In the genomic region with DNA sequence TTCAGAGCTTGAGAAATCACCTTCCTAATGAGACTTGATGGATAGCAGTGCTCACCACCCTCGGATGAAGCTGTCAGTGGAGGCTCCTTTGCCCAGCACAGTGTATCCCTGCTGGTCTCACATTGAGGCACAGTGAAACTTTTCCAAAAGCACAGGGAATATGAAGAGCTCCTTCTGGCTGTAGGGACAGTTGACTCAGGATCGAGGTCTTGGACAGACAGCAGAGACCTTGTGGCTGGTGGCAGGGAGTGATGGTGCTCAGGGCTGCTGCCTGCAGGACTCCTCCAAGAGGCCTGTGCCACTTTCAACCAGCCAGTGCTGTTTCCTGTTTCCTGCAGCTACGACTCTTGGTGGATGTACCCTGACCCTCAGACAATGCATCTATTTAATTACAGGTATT, we compare ENCODE assay signal across 20 mouse cellular contexts. TPM values are rescaled to one million over a fixed set of nuclear protein-coding genes. Genes with fewer than 3 reads are reported as not detected.
A peak's percentile ranks its signal among the peaks of the same experiment; 100 is the strongest.
DNase-seq lines count a peak whose midpoint lies in the region; ATAC-seq lines count a peak whose summit lies in the region.
"Had no signal": no experiment of that assay in that cellular context is flagged by ENCODE, and none has a peak within 500 bp of the region (broad histone marks: within the 10 kb centered on the region; RNA-seq: fewer than 3 reads in every experiment).

No protein-coding gene starts in this region.

- no peak overlapping the region for H3K9ac ChIP-seq in heart, embryonic 16.5 days (ENCODE audit: low read length)
- H3K9ac ChIP-seq in heart, embryonic 12.5 days = no peak overlapping the region
- H3K9ac ChIP-seq: forebrain, embryonic 15.5 days; hindbrain, embryonic 14.5 days; midbrain, embryonic 13.5 days had no signal

- H3K4me2 ChIP-seq in heart, embryonic 16.5 days (ENCODE audit: low read depth, low read length) = no peak overlapping the region
- H3K4me2 ChIP-seq in heart, embryonic 12.5 days = no peak overlapping the region
- H3K4me2 ChIP-seq: forebrain, embryonic 15.5 days; hindbrain, embryonic 14.5 days; midbrain, embryonic 13.5 days had no signal

- peaks cover 30% of the 10 kb centered on the region for H3K4me1 ChIP-seq in heart, embryonic 16.5 days (ENCODE audit: control insufficient read depth, insufficient read depth, low read length)
- H3K4me1 ChIP-seq in heart, embryonic 12.5 days (replicated peaks) = peaks cover 26% of the 10 kb centered on the region
- H3K4me1 ChIP-seq: megakaryocyte, embryonic 14.5 days; midbrain, embryonic 13.5 days had no signal

- DNase-seq in adrenal gland, adult (ENCODE audit: inconsistent age in 2 of 2, low spot score in 1 of 2) = peak; percentile 46 to 77
- no peak for DNase-seq in adrenal gland, postnatal 25 days
- DNase-seq in heart, adult 11 months = peak; percentile 84
- no peak for DNase-seq in heart, adult 8-10 months (ENCODE audit: low spot score)
- peak; percentile 41 for DNase-seq in 3T3-L1 (ENCODE audit: low read depth, low spot score)
- DNase-seq: cerebellum, adult 9-10 months; kidney, adult 18-20 months; liver; lung, postnatal 14 days; thymus, adult 18-20 months; thymus, postnatal 36 days had no signal

- ATAC-seq in heart, embryonic 16.5 days (replicated peaks; ENCODE audit: extremely low read depth, insufficient read depth, low FRiP score) = no peak
- ATAC-seq in heart, embryonic 12.5 days (ENCODE audit: insufficient number of reproducible peaks, low FRiP score) = no peak
- ATAC-seq: forebrain, embryonic 15.5 days; inflammation-experienced regulatory T-cells, adult 6 months; midbrain, embryonic 13.5 days had no signal

- peak overlapping the region; percentile 52 for H3K27ac ChIP-seq in heart, embryonic 16.5 days (ENCODE audit: low read length)
- H3K27ac ChIP-seq in heart, embryonic 12.5 days (ENCODE audit: poor library complexity, severe bottlenecking) = no peak overlapping the region; the same call in 1 of the 2 replicates
- H3K27ac ChIP-seq: forebrain, embryonic 15.5 days; hindbrain, embryonic 14.5 days; layer of hippocampus, adult 2 months; limb, embryonic 10.5 days; midbrain, embryonic 13.5 days had no signal

- no peak overlapping the region for H3K4me3 ChIP-seq in heart, embryonic 16.5 days (ENCODE audit: low read length)
- H3K4me3 ChIP-seq in heart, embryonic 12.5 days = no peak overlapping the region
- H3K4me3 ChIP-seq: forebrain, embryonic 15.5 days; layer of hippocampus, adult 2 months; limb, embryonic 10.5 days; megakaryocyte, embryonic 14.5 days; midbrain, embryonic 13.5 days had no signal

- WGBS in heart, embryonic 16.5 days = 27% methylated on average over 3 of the region's 3 CpGs
- WGBS in heart, embryonic 12.5 days = 20% methylated on average over 3 of the region's 3 CpGs

- no peaks in the 10 kb centered on the region for H3K36me3 ChIP-seq in heart, embryonic 16.5 days (ENCODE audit: control insufficient read depth, insufficient read depth)
- peaks cover 7% of the 10 kb centered on the region; the same call in 1 of the 2 replicates for H3K36me3 ChIP-seq in heart, embryonic 12.5 days
- H3K36me3 ChIP-seq: forebrain, embryonic 15.5 days; midbrain, embryonic 13.5 days had no signal

- H3K9me3 ChIP-seq in heart, embryonic 16.5 days (replicated peaks; ENCODE audit: control insufficient read depth, low read length) = no peaks in the 10 kb centered on the region
- H3K9me3 ChIP-seq in heart, embryonic 12.5 days (replicated peaks) = no peaks in the 10 kb centered on the region
- H3K9me3 ChIP-seq: forebrain, embryonic 15.5 days; limb, embryonic 10.5 days; megakaryocyte, embryonic 14.5 days; midbrain, embryonic 13.5 days had no signal

- no peaks in the 10 kb centered on the region for H3K27me3 ChIP-seq in heart, embryonic 16.5 days (ENCODE audit: control insufficient read depth, insufficient read depth, low read length)
- H3K27me3 ChIP-seq in heart, embryonic 12.5 days (replicated peaks) = no peaks in the 10 kb centered on the region
- H3K27me3 ChIP-seq: forebrain, embryonic 15.5 days; megakaryocyte, embryonic 14.5 days; midbrain, embryonic 13.5 days had no signal

RNA-seq across cellular contexts. Expression of a gene that starts 18.0 kb away (rescaled TPM):
- 42.0 and 53.9 TPM in 2 replicates for total RNA-seq in adrenal gland, postnatal 25 days (2021)
- 10 to 100 TPM; 16.6 to 24.4 (median 20.6) TPM for total RNA-seq in heart, adult 8-10 months (2022)
- polyA plus RNA-seq in heart, embryonic 16.5 days (2015; fragmentation: Nextera tagmentation; extraction: Ambion mirVana) = 19.1 and 22.9 TPM in 2 replicates
- polyA plus RNA-seq in heart, embryonic 12.5 days (2016; fragmentation: Nextera tagmentation; extraction: Ambion mirVana) = 23.0 and 26.3 TPM in 2 replicates

Comparison
In these comparisons a context has a peak if more than half of its experiments do, and no peak if none do; other contexts are left out.
1. DNase-seq: peak in adrenal gland, adult (2 of 2), heart, adult 11 months (single experiment) and 3T3-L1 (single experiment); none in adrenal gland, postnatal 25 days (single experiment) and heart, adult 8-10 months (single experiment).